Mouse (Mus musculus) brain, embryonic 14.5 days (tissue): ENCODE data around the gene Klhdc7b. TPM values are rescaled to one million over a fixed set of nuclear protein-coding genes. Genes with fewer than 3 reads are reported as not detected.
A peak's percentile ranks its signal among the peaks of the same experiment; 100 is the strongest.

Experiments
- DNase-seq: peaks from one replicate; pipeline ENCODE4 v3.0.0-alpha.2; 2011; ENCODE audit warnings: low read depth
- CTCF ChIP-seq: fragments of 200-500 bp; IDR thresholded peaks from 2 replicates; pipeline ENCODE4 v1.5.1; 2012; ENCODE audit warnings: inconsistent platforms, mild to moderate bottlenecking, moderate library complexity, borderline replicate concordance; ENCODE audit not compliant: insufficient read depth, insufficient read length; ENCODE audit errors: extremely low read depth
- POLR2A ChIP-seq: fragments of 200-500 bp; IDR thresholded peaks from 2 replicates; pipeline ENCODE4 v1.6.1; 2012; ENCODE audit warnings: mild to moderate bottlenecking, inconsistent platforms, borderline replicate concordance; ENCODE audit not compliant: poor library complexity, insufficient read depth, insufficient read length, severe bottlenecking; ENCODE audit errors: extremely low read depth
- polyA plus RNA-seq: library from polyadenylated mRNA; depleted of rRNA; stranded (reverse); fragments of >200 nt; gene quantifications from 2 replicates; pipeline ENCODE4 v1.2.3, GENCODE M21; 2012

Klhdc7b gene
- polyA plus RNA-seq, 1 experiment = not detected

GRCm38 (mm10) chr15:89377938-89378828, 6.5 kb upstream of the Klhdc7b start:
- no peak for TF ChIP-seq POLR2A
- no peak for TF ChIP-seq CTCF
- DNase-seq = peak; percentile 5

- DNase-seq = peak; percentile 29
- TF ChIP-seq POLR2A (no peak), CTCF (no peak)
These were observed 5.8 kb upstream of the Klhdc7b start, which contains the start of gene Odf3b for GRCm38 (mm10) chr15:89378831-89379401. TSS of gene Odf3b (minus strand) at chr15:89379282.

DNA sequence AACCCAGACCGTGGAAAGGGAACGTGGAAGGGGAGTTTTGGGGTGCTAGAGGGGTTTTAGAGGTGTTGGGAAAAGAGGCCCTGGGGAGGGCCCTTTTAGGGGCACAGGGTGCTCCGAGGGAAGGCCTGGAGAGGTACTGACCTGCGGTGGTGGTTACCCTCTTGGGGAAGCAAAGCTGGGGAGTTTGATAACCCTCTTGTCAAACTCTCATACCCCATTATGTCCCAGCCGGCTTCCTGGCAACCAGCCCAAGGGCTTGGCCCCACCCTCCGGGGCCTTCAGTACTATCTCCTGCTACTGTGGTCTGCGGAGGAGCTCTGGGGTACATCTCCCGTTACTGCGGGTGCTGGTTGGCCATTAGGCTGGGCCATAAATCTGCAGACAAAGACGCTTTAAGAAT, 5.3 kb upstream of the Klhdc7b start:
- TF ChIP-seq POLR2A = no peak
- TF ChIP-seq CTCF = no peak
- DNase-seq = no peak

- TF ChIP-seq CTCF (no peak), POLR2A (no peak)
- no peak for DNase-seq
These were observed 2.4 kb downstream of the Klhdc7b start for GRCm38 (mm10) chr15:89387127-89387526.

GRCm38 (mm10) chr15:89390081-89390480, 5.4 kb downstream of the Klhdc7b start:
- DNase-seq = no peak

DNA sequence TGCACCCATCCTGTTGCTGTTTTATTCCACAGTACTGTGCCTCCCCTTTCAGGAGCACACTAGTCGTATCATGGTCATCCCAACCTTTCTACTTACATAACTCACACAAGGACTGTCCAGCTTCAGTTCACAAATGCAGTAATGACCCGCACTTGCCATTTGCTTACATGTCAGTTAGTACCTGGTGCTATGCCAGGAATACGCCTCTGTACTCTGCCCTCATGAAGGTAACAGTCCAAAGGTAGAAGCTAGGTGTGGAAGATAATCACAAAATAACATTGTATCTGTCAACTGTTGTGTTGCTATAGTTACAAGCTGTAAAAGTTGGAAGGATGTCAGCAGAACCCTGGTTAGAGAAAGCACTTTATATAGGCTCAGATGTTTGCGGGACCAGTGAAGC, 12.2 kb downstream of the Klhdc7b start:
- TF ChIP-seq CTCF = no peak
- TF ChIP-seq POLR2A = no peak

More at GRCm38 (mm10) chr15:89390081-89390480, 5.4 kb downstream of the Klhdc7b start:
- TF ChIP-seq POLR2A (no peak), CTCF (no peak)

GRCm38 (mm10) chr15:89398146-89398545, 13.4 kb downstream of the Klhdc7b start:
- DNase-seq = peak; percentile 58
- TF ChIP-seq POLR2A = no peak
- no peak for TF ChIP-seq CTCF

More for the DNA sequence above, 12.2 kb downstream of the Klhdc7b start:
- DNase-seq = no peak

DNA sequence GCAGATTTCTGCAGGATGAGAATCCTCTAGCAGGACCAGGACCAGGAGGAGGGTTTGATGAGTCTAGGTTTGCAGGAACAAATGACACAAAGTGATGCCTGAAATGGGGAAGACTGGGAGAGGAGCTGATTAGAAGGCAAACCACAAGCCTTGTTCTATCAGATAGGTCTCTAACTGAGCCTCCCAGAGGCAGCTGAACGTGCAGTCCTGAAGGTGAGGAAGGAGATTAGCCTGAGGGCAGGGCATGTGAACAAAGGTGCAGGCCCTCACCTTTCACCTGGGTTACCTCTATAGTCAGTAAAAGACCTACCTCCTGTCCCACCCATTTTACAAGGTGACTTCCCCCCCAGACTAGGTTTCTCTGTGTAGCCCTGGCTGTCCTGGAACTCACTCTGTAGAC, 15.0 kb downstream of the Klhdc7b start:
- TF ChIP-seq POLR2A = no peak
- no peak for TF ChIP-seq CTCF

GRCm38 (mm10) chr15:89402471-89402870, 17.8 kb downstream of the Klhdc7b start:
- no peak for DNase-seq
- no peak for TF ChIP-seq POLR2A
- no peak for TF ChIP-seq CTCF

More for the DNA sequence above, 15.0 kb downstream of the Klhdc7b start:
- no peak for DNase-seq

- no peak for TF ChIP-seq CTCF
- TF ChIP-seq POLR2A = no peak
- DNase-seq = no peak
These were observed 20.3 kb downstream of the Klhdc7b start for GRCm38 (mm10) chr15:89404831-89405623.

GRCm38 (mm10) chr15:89406691-89407090, 22.0 kb downstream of the Klhdc7b start:
- TF ChIP-seq CTCF (no peak), POLR2A (no peak)
- DNase-seq = no peak

- TF ChIP-seq POLR2A (no peak), CTCF (no peak)
- no peak for DNase-seq
These were observed 25.4 kb downstream of the Klhdc7b start, which contains the start of gene Syce3 for GRCm38 (mm10) chr15:89410118-89410517. TSS of gene Syce3 (minus strand) at chr15:89410503.

DNA sequence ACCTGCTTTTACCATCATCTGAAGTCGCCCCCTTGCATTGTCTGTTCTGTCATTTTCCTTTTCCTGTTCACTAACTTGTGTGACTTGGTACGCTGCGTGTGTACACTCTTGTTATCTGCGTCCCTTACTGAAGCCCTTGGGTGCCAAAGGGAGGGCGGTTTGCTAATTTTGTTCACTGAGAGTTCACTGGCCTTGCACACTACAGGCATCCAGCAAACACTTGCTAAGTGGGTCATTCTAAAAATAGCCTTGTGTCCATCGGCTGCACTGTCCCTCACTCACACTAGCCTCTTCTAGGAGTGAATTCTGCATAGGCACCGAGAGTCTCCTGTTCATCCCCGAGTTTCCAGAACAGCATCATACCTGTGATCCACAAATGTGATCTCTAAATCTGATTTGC, 30.6 kb downstream of the Klhdc7b start:
- TF ChIP-seq POLR2A (no peak), CTCF (no peak)
- no peak for DNase-seq
